Mouse (Mus musculus) liver, embryonic 12.5 days (tissue): ENCODE measurements around the gene Nrip2. TPM values are rescaled to one million over a fixed set of nuclear protein-coding genes. Genes with fewer than 3 reads are reported as not detected.

Experiments
- ATAC-seq: fragments of 200-750 bp; cut with Nextera tagmentation; 2 replicates; pipeline ENCODE4 v1.8.0; 2017; ENCODE audit warnings: moderate number of reproducible peaks, mild to moderate bottlenecking, moderate library complexity
- H3K27ac ChIP-seq: fragments of 300-500 bp; sonication (generic); 2 replicates; pipeline ENCODE4 v1.5.1; 2016; ENCODE audit warnings: mild to moderate bottlenecking
- H3K27me3 ChIP-seq: fragments of 300-500 bp; sonication (generic); replicated peaks from 2 replicates; pipeline ENCODE4 v1.6.1; 2016; ENCODE audit warnings: mild to moderate bottlenecking, moderate library complexity
- H3K36me3 ChIP-seq: fragments of 300-500 bp; sonication (generic); 2 replicates; pipeline ENCODE4 v1.6.1; 2016; ENCODE audit warnings: mild to moderate bottlenecking, moderate library complexity
- H3K4me1 ChIP-seq: fragments of 300-500 bp; sonication (generic); 2 replicates; pipeline ENCODE4 v1.6.1; 2016
- H3K4me2 ChIP-seq: fragments of 300-500 bp; sonication (generic); 2 replicates; pipeline ENCODE4 v1.6.1; 2016; ENCODE audit warnings: mild to moderate bottlenecking, moderate library complexity
- H3K4me3 ChIP-seq: fragments of 300-500 bp; sonication (generic); 2 replicates; pipeline ENCODE4 v1.5.1; 2016; ENCODE audit warnings: mild to moderate bottlenecking, moderate library complexity
- H3K9ac ChIP-seq: fragments of 300-500 bp; sonication (generic); 2 replicates; pipeline ENCODE4 v1.6.1; 2016; ENCODE audit warnings: mild to moderate bottlenecking, moderate library complexity
- H3K9me3 ChIP-seq: fragments of 300-500 bp; sonication (generic); replicated peaks from 2 replicates; pipeline ENCODE4 v1.6.1; 2016; ENCODE audit warnings: mild to moderate bottlenecking, moderate library complexity
- WGBS: fragments of 180-500 bp; shearing (Covaris S2); methylation state at CpG from one replicate; pipeline ENCODE4 v1.1.7; 2016; ENCODE audit not compliant: insufficient replicate concordance; 5-methylcytosine and 5-hydroxymethylcytosine counted together
- polyA plus RNA-seq: library from polyadenylated mRNA; unstranded; fragments of >200 nt; fragmentation: Nextera tagmentation; extraction: Ambion mirVana; gene quantifications from 2 replicates; pipeline ENCODE4 v1.2.1, GENCODE M21; 2016

The Nrip2 gene
- polyA plus RNA-seq, 1 experiment from 2014 or later, result 1.6 TPM

GRCm38 (mm10) chr6:128425046-128425445 is 25.9 kb downstream of the Nrip2 start:
- H3K4me1 ChIP-seq, result peaks cover 47% of the 10 kb centered on the region
- no peak for ATAC-seq
- H3K4me3 ChIP-seq, result peak overlapping the region; percentile 73
- no peaks in the 10 kb centered on the region for H3K9me3 ChIP-seq
- peak overlapping the region; percentile 91 for H3K27ac ChIP-seq
- peak overlapping the region; percentile 80 for H3K4me2 ChIP-seq
- peak overlapping the region; percentile 79 for H3K9ac ChIP-seq
- no peaks in the 10 kb centered on the region for H3K27me3 ChIP-seq
- H3K36me3 ChIP-seq, result peaks cover 30% of the 10 kb centered on the region
- 16% methylated on average over 9 of the region's 9 CpGs for WGBS

GRCm38 (mm10) chr6:128427571-128427970 is 28.5 kb downstream of the Nrip2 start:
- Histone ChIP-seq H3K27me3 (no peaks in the 10 kb centered on the region), H3K4me2 (no peak overlapping the region), H3K4me3 (no peak overlapping the region), H3K9me3 (no peaks in the 10 kb centered on the region), H3K4me1 (peaks cover 47% of the 10 kb centered on the region), H3K36me3 (peaks cover 51% of the 10 kb centered on the region), H3K27ac (no peak overlapping the region), H3K9ac (no peak overlapping the region)
- 82% methylated on average over 5 of the region's 5 CpGs for WGBS
- no peak for ATAC-seq

GRCm38 (mm10) chr6:128429300-128429699 is 30.2 kb downstream of the Nrip2 start:
- H3K9ac ChIP-seq, result no peak overlapping the region
- peaks cover 69% of the 10 kb centered on the region for H3K36me3 ChIP-seq
- no peak overlapping the region for H3K4me3 ChIP-seq
- H3K27me3 ChIP-seq, result no peaks in the 10 kb centered on the region
- no peaks in the 10 kb centered on the region for H3K9me3 ChIP-seq
- no peak overlapping the region for H3K27ac ChIP-seq
- WGBS, result 44% methylated on average over 2 of the region's 2 CpGs
- ATAC-seq, result no peak
- H3K4me1 ChIP-seq, result peaks cover 37% of the 10 kb centered on the region
- no peak overlapping the region for H3K4me2 ChIP-seq

GRCm38 (mm10) chr6:128429826-128430225 is 30.7 kb downstream of the Nrip2 start:
- Histone ChIP-seq H3K4me3 (no peak overlapping the region), H3K9ac (no peak overlapping the region), H3K36me3 (peaks cover 74% of the 10 kb centered on the region), H3K9me3 (no peaks in the 10 kb centered on the region), H3K4me2 (no peak overlapping the region), H3K27me3 (no peaks in the 10 kb centered on the region), H3K4me1 (peaks cover 37% of the 10 kb centered on the region), H3K27ac (no peak overlapping the region)
- 68% methylated on average over 6 of the region's 6 CpGs for WGBS
- no peak for ATAC-seq

GRCm38 (mm10) chr6:128432356-128432915 is 33.3 kb downstream of the Nrip2 start:
- Histone ChIP-seq H3K4me1 (peaks cover 50% of the 10 kb centered on the region), H3K4me2 (no peak overlapping the region), H3K9me3 (no peaks in the 10 kb centered on the region), H3K4me3 (no peak overlapping the region), H3K36me3 (peaks cover 92% of the 10 kb centered on the region), H3K27me3 (no peaks in the 10 kb centered on the region), H3K9ac (no peak overlapping the region), H3K27ac (no peak overlapping the region)
- WGBS, result 87% methylated on average over 13 of the region's 13 CpGs
- no peak for ATAC-seq

- Histone ChIP-seq H3K4me1 (peaks cover 54% of the 10 kb centered on the region), H3K4me3 (no peak overlapping the region), H3K27ac (no peak overlapping the region), H3K9ac (no peak overlapping the region), H3K9me3 (no peaks in the 10 kb centered on the region), H3K27me3 (no peaks in the 10 kb centered on the region), H3K4me2 (no peak overlapping the region), H3K36me3 (peaks cover 81% of the 10 kb centered on the region)
- WGBS, result 86% methylated on average over 13 of the region's 13 CpGs
- no peak for ATAC-seq
These were observed 34.5 kb downstream of the Nrip2 start for GRCm38 (mm10) chr6:128433566-128433965.

- H3K4me1 ChIP-seq, result peaks cover 56% of the 10 kb centered on the region
- no peak overlapping the region for H3K9ac ChIP-seq
- ATAC-seq, result no peak
- peaks cover 62% of the 10 kb centered on the region for H3K36me3 ChIP-seq
- H3K4me2 ChIP-seq, result no peak overlapping the region
- no peaks in the 10 kb centered on the region for H3K27me3 ChIP-seq
- no peak overlapping the region for H3K27ac ChIP-seq
- WGBS, result 71% methylated on average over 5 of the region's 5 CpGs
- no peaks in the 10 kb centered on the region for H3K9me3 ChIP-seq
- H3K4me3 ChIP-seq, result no peak overlapping the region
These were observed 36.4 kb downstream of the Nrip2 start for GRCm38 (mm10) chr6:128435474-128435873.

GRCm38 (mm10) chr6:128436356-128437005 is 37.4 kb downstream of the Nrip2 start:
- Histone ChIP-seq H3K4me3 (peak overlapping the region; percentile 89), H3K27ac (peak overlapping the region; percentile 93; the same call in 1 of the 2 replicates), H3K9ac (peak overlapping the region; percentile 96), H3K27me3 (no peaks in the 10 kb centered on the region), H3K4me2 (peak overlapping the region; percentile 94), H3K4me1 (peaks cover 52% of the 10 kb centered on the region), H3K36me3 (peaks cover 52% of the 10 kb centered on the region), H3K9me3 (no peaks in the 10 kb centered on the region)
- no peak for ATAC-seq
- WGBS, result 76% methylated on average over 8 of the region's 8 CpGs

GRCm38 (mm10) chr6:128437288-128437687 is 38.2 kb downstream of the Nrip2 start:
- peaks cover 44% of the 10 kb centered on the region for H3K36me3 ChIP-seq

GRCm38 (mm10) chr6:128437731-128438316 is 38.7 kb downstream of the Nrip2 start:
- ATAC-seq, result peak; percentile 74
- Histone ChIP-seq H3K9ac (peak overlapping the region; percentile 96), H3K36me3 (peaks cover 39% of the 10 kb centered on the region), H3K4me3 (peak overlapping the region; percentile 89), H3K27ac (peak overlapping the region; percentile 93), H3K4me2 (peak overlapping the region; percentile 94), H3K27me3 (no peaks in the 10 kb centered on the region), H3K4me1 (peaks cover 46% of the 10 kb centered on the region), H3K9me3 (no peaks in the 10 kb centered on the region)
- under 1% methylated on average over 52 of the region's 52 CpGs for WGBS

More at GRCm38 (mm10) chr6:128437288-128437687, 38.2 kb downstream of the Nrip2 start:
- H3K4me1 ChIP-seq, result peaks cover 48% of the 10 kb centered on the region
- H3K9ac ChIP-seq, result peak overlapping the region; percentile 96
- under 1% methylated on average over 10 of the region's 10 CpGs for WGBS
- peak overlapping the region; percentile 94 for H3K4me2 ChIP-seq
- ATAC-seq, result no peak
- no peaks in the 10 kb centered on the region for H3K27me3 ChIP-seq
- H3K27ac ChIP-seq, result peak overlapping the region; percentile 93
- H3K4me3 ChIP-seq, result peak overlapping the region; percentile 89
- H3K9me3 ChIP-seq, result no peaks in the 10 kb centered on the region

GRCm38 (mm10) chr6:128438317-128438870 is 39.3 kb downstream of the Nrip2 start, which contains the start of gene Fkbp4:
Gene Fkbp4, minus strand, starts transcription at chr6:128438677.
- H3K4me3 ChIP-seq, result peak within 1 kb of the TSS; percentile 89
- peak within 1 kb of the TSS; percentile 94 for H3K4me2 ChIP-seq
- no peaks in the 10 kb centered on the region for H3K9me3 ChIP-seq
- WGBS, result under 1% methylated on average over 67 of the region's 67 CpGs
- peaks cover 33% of the 10 kb centered on the region for H3K36me3 ChIP-seq
- peak; percentile 94 for ATAC-seq
- peak within 1 kb of the TSS; percentile 93 for H3K27ac ChIP-seq
- peaks cover 46% of the 10 kb centered on the region for H3K4me1 ChIP-seq
- no peaks in the 10 kb centered on the region for H3K27me3 ChIP-seq
- peak within 1 kb of the TSS; percentile 96 for H3K9ac ChIP-seq

- Histone ChIP-seq H3K4me2 (peak overlapping the region; percentile 94), H3K4me3 (peak overlapping the region; percentile 89), H3K4me1 (peaks cover 46% of the 10 kb centered on the region), H3K27ac (peak overlapping the region; percentile 93), H3K27me3 (no peaks in the 10 kb centered on the region), H3K9ac (peak overlapping the region; percentile 72), H3K9me3 (no peaks in the 10 kb centered on the region), H3K36me3 (peaks cover 28% of the 10 kb centered on the region)
- peak; percentile 61 for ATAC-seq
- 24% methylated on average over 18 of the region's 18 CpGs for WGBS
These were observed 39.8 kb downstream of the Nrip2 start for GRCm38 (mm10) chr6:128438871-128439341.
